Mouse (Mus musculus): Measurements from ENCODE around the gene Sfi1. TPM values are rescaled to one million over a fixed set of nuclear protein-coding genes. Genes with fewer than 3 reads are reported as not detected.
"Not testable (repeated sequence)": the region's sequence is repeated elsewhere in the genome, so short reads cannot be mapped to it uniquely, and the experiment has no call there.

The Sfi1 gene
- polyA plus RNA-seq, 1 experiment from 2014 or later = 8.0 TPM

DNA sequence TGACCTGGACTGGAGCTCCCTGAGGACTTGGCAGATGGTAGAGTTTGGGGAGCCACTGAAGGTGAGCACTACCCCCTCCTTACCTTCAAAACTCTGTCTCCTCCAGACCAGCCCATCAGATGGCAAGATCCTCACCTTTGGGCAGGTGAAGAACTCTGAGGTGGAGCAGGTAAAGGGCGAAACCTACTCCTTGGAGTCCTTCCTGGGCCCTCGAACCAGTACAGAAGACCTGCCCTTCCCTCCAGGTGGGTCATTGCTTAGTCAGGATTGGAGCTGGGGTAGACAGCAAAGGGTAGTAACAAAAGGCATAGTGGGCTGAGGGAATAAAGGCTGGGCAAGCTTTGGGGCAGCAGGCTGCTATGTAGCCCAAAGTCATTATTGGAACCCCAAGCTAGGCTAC is 64.0 kb downstream of the Sfi1 start:
- ATAC-seq (ENCODE audit: low FRiP score); H3K36me3 ChIP-seq (ENCODE audit: control insufficient read depth, insufficient read depth, low read length); H3K9me3 ChIP-seq (ENCODE audit: control insufficient read depth, low read length); H3K9ac ChIP-seq (ENCODE audit: low read length); H3K27me3 ChIP-seq (ENCODE audit: control insufficient read depth, insufficient read depth, low read length); H3K4me1 ChIP-seq (ENCODE audit: control insufficient read depth, insufficient read depth, low read length); H3K4me2 ChIP-seq; H3K4me3 ChIP-seq (ENCODE audit: low read depth, low read length); DNase-seq (ENCODE audit: low spot score, missing footprints); H3K27ac ChIP-seq (ENCODE audit: low read depth, low read length): not testable (repeated sequence)
- WGBS = 96% methylated on average over 2 of the region's 2 CpGs

DNA sequence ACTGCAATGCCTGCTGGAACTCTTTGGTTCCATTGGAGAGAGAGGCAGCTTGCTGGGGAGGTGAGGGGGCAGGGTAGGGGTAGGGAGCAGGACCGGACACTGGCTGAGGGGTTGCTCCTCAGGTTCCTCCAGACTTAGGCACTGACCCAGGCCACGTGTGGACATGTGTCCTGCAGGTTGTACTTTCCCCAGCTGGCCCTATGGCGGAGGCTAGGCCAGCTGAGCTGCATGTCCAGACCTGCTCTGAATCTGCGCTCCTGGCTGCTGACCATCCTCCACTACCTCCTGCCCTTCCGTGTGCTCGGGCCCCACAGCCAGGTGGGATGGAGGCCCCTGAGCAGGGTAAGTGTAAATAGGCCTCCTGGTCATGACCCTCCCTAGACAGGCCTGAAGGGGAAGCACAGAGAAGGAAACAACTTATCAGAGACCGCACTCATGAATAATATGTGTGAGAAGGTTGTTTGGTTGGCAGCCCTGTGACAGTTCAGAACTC is 65.9 kb downstream of the Sfi1 start:
- H3K9me3 ChIP-seq (ENCODE audit: control insufficient read depth, low read length); H3K36me3 ChIP-seq (ENCODE audit: control insufficient read depth, insufficient read depth, low read length); H3K27me3 ChIP-seq (ENCODE audit: control insufficient read depth, insufficient read depth, low read length); H3K27ac ChIP-seq (ENCODE audit: low read depth, low read length); H3K4me3 ChIP-seq (ENCODE audit: low read depth, low read length); DNase-seq (ENCODE audit: low spot score, missing footprints); H3K4me1 ChIP-seq (ENCODE audit: control insufficient read depth, insufficient read depth, low read length); H3K9ac ChIP-seq (ENCODE audit: low read length); H3K4me2 ChIP-seq: not testable (repeated sequence)
- WGBS = 91% methylated on average over 5 of the region's 7 CpGs
- peak; percentile 28 for ATAC-seq (ENCODE audit: low FRiP score)

DNA sequence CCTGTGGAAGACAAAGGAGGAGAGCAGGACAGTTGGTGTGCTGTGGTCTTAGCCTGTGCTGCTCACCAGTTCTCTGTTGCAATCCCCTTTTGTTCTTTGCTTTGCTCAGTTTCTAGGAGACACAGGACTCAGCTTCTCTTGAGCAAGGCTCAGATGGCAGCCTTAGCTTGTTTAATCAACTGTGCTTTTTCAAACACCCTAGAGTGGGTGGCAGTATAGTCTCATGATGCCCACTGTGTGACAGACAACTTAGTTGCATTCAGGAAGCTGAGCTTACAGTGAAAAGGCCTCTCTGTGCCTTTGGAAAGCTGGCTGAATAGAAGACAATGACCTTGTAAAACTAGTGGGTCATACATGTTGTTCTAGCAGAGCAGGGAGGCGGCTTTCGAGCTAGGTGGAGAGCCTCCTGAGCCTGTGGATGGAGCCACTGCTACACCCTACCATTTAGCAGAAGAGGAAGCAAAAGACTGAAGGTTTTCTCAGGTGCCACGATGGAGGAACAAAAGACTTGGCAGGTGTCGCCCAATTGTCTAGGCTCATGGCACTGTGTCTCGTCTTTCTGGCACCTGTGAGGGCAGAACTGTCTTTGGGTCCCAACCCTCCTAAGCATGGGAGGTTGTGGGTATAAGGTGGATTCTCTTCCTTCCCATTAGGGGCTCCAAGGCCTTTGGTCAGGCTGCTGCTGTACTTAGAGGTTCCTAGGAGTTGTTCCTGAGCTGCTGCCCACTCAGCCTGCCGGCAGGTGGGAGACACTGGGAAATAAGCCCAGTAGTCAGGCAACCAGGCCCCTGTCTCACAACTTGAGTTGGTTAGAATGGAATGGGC is 66.6 kb downstream of the Sfi1 start:
- H3K36me3 ChIP-seq (ENCODE audit: control insufficient read depth, insufficient read depth, low read length); DNase-seq (ENCODE audit: low spot score, missing footprints); H3K9ac ChIP-seq (ENCODE audit: low read length); H3K27me3 ChIP-seq (ENCODE audit: control insufficient read depth, insufficient read depth, low read length); H3K4me3 ChIP-seq (ENCODE audit: low read depth, low read length); H3K4me2 ChIP-seq; H3K4me1 ChIP-seq (ENCODE audit: control insufficient read depth, insufficient read depth, low read length); H3K27ac ChIP-seq (ENCODE audit: low read depth, low read length); H3K9me3 ChIP-seq (ENCODE audit: control insufficient read depth, low read length): not testable (repeated sequence)
- 80% methylated on average over 6 of the region's 6 CpGs for WGBS
- ATAC-seq (ENCODE audit: low FRiP score) = peak; percentile 18

DNA sequence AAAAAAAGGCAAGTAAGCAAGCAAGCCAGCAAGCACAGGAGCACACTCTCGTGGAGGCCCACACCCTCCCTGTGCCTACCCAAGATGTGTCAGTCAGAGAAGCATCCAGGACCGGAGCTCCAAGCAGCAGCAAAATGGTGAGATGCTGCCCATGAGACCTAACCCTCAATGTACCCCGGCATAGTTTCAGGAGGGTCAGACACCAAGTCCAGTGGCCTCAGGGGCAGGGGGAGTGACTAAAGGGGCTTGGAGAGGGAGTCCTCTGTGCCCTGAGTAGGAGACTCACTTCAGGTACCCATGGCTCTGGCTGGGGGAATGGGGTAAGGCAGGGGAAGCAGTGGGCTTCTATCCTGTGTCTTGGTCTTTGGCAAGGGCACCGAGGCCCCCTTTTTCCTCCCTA is 67.3 kb downstream of the Sfi1 start:
- ATAC-seq (ENCODE audit: low FRiP score); H3K4me1 ChIP-seq (ENCODE audit: control insufficient read depth, insufficient read depth, low read length); H3K4me3 ChIP-seq (ENCODE audit: low read depth, low read length); H3K4me2 ChIP-seq; H3K9ac ChIP-seq (ENCODE audit: low read length); DNase-seq (ENCODE audit: low spot score, missing footprints); H3K9me3 ChIP-seq (ENCODE audit: control insufficient read depth, low read length); H3K36me3 ChIP-seq (ENCODE audit: control insufficient read depth, insufficient read depth, low read length); H3K27me3 ChIP-seq (ENCODE audit: control insufficient read depth, insufficient read depth, low read length); H3K27ac ChIP-seq (ENCODE audit: low read depth, low read length): not testable (repeated sequence)
- WGBS = 87% methylated on average over 3 of the region's 4 CpGs

DNA sequence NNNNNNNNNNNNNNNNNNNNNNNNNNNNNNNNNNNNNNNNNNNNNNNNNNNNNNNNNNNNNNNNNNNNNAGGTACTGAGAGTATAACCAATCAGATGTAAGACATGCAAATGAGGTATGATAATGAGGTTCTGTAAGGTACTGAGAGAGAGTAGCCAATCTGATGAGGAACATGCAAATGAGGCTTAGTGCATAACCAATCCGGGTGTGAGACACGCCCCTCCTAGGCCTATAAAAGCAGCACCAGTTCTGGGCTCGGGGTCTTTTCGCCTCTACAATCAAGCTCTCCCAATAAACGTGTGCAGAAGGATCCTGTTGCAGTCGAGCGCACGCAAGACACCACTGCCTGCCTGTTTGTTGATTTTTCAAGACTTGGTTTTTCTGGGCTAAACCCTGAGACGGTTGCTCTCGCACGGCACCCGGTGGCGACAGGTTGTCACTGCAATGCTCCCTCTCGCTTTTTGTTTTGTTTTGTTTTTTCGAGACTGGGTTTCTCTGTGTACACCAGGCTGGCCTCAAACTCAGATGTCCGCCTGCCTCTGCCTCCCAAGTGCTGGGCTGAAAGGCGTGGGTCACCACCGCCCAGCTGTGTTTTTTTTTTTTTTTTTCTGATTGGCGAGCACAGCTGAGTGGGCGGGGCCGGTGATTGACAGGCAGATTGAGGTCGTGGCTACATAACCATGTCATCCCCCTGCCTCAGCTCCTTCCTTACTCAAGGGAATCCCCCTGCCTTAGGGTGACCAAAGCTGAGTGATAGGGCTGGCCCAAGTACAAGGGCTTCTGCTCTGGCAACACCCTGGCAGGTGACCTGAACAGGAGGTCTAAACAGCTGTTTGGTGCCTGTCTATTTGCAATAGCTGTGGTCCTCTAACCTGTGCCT is 68.1 kb downstream of the Sfi1 start:
- not testable (repeated sequence) for H3K4me1 ChIP-seq (ENCODE audit: control insufficient read depth, insufficient read depth, low read length); H3K4me3 ChIP-seq (ENCODE audit: low read depth, low read length); H3K36me3 ChIP-seq (ENCODE audit: control insufficient read depth, insufficient read depth, low read length); H3K9me3 ChIP-seq (ENCODE audit: control insufficient read depth, low read length); H3K27me3 ChIP-seq (ENCODE audit: control insufficient read depth, insufficient read depth, low read length); H3K9ac ChIP-seq (ENCODE audit: low read length); H3K4me2 ChIP-seq; ATAC-seq (ENCODE audit: low FRiP score); DNase-seq (ENCODE audit: low spot score, missing footprints); H3K27ac ChIP-seq (ENCODE audit: low read depth, low read length)
- 92% methylated on average over 21 of the region's 22 CpGs for WGBS

DNA sequence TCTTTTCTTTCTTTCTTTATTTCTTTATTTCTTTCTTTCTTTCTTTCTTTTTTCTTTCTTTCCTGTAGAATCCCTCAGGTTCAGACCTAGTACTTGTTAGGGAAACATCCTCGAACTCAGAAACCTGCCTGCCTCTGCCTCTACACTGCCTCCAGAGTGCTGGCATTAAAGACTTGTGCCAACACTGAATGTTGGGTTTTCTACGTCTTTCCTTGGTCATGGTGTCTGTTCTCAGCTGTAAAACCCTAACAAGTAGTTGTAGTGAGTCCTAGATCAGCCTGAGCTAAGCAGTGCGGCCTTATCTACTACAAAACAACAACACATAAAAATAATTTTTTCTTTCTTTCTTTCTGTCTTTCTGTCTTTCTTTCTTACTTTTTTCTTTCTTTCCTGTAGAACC is 78.9 kb downstream of the Sfi1 start:
- H3K4me3 ChIP-seq (ENCODE audit: low read depth, low read length) = no peak overlapping the region
- H3K9ac ChIP-seq (ENCODE audit: low read length) = no peak overlapping the region
- DNase-seq (ENCODE audit: low spot score, missing footprints) (no peak), ATAC-seq (ENCODE audit: low FRiP score) (no peak)
- 63% methylated on average over 3 of the region's 3 CpGs for WGBS
- H3K4me1 ChIP-seq (ENCODE audit: control insufficient read depth, insufficient read depth, low read length) = no peaks in the 10 kb centered on the region
- no peaks in the 10 kb centered on the region for H3K36me3 ChIP-seq (ENCODE audit: control insufficient read depth, insufficient read depth, low read length)
- no peak overlapping the region for H3K27ac ChIP-seq (ENCODE audit: low read depth, low read length)
- H3K9me3 ChIP-seq (ENCODE audit: control insufficient read depth, low read length) = peaks cover 9% of the 10 kb centered on the region; the same call in 1 of the 2 replicates
- no peak overlapping the region for H3K4me2 ChIP-seq
- H3K27me3 ChIP-seq (ENCODE audit: control insufficient read depth, insufficient read depth, low read length) = no peaks in the 10 kb centered on the region

DNA sequence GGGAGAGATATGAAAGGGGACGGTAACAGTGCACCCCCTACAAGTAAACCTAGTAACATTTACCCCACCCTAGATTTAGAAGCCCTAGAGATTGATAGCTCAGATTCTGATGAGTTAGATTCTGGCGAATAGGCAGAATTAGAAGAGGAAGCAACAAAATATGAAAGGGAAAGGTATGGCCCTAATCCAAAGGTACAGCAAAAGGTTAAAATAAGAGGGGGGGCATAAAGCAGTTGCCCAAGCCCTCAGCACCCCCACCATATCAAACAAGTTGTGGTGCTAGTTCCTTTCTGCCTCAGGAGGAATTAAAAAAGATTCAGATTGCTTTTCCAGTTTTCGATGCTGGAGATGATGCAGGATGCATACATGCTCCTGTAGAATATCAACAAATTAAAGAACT is 87.1 kb downstream of the Sfi1 start:
- no peaks in the 10 kb centered on the region for H3K4me1 ChIP-seq (ENCODE audit: control insufficient read depth, insufficient read depth, low read length)
- H3K9ac ChIP-seq (ENCODE audit: low read length) = no peak overlapping the region
- H3K4me2 ChIP-seq = no peak overlapping the region
- no peak overlapping the region for H3K4me3 ChIP-seq (ENCODE audit: low read depth, low read length)
- no peak overlapping the region for H3K27ac ChIP-seq (ENCODE audit: low read depth, low read length)
- WGBS = 82% methylated on average over 3 of the region's 3 CpGs
- H3K36me3 ChIP-seq (ENCODE audit: control insufficient read depth, insufficient read depth, low read length) = no peaks in the 10 kb centered on the region
- peaks cover 32% of the 10 kb centered on the region for H3K9me3 ChIP-seq (ENCODE audit: control insufficient read depth, low read length)
- DNase-seq (ENCODE audit: low spot score, missing footprints) (no peak), ATAC-seq (ENCODE audit: low FRiP score) (no peak)
- no peaks in the 10 kb centered on the region for H3K27me3 ChIP-seq (ENCODE audit: control insufficient read depth, insufficient read depth, low read length)

DNA sequence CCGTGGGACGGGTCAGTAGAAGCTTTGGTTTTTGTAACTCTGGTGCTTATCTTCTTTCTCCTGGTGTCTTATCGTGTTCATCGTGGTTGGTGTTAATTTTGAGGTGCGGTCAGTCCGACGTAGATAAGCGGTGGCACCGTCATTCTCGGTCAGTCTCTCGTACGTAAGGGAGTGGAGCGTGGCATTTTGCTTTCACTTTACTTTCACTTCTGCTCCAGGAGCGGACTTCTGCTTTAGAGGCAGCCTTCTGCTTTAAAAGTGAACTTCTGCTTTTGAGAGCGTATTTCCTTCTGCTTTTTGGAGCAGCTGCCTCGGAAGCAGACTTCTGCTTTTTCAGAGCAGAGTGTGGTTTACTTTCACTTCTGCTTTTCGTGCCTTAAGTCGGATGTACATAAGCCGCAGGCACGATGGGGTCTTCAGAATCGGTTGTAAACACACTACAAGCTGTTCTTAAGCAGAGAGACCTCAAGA is 88.0 kb downstream of the Sfi1 start:
- H3K36me3 ChIP-seq (ENCODE audit: control insufficient read depth, insufficient read depth, low read length) = no peaks in the 10 kb centered on the region
- H3K9me3 ChIP-seq (ENCODE audit: control insufficient read depth, low read length) = peaks cover 33% of the 10 kb centered on the region
- H3K27ac ChIP-seq (ENCODE audit: low read depth, low read length) = no peak overlapping the region
- H3K9ac ChIP-seq (ENCODE audit: low read length) = no peak overlapping the region
- H3K4me3 ChIP-seq (ENCODE audit: low read depth, low read length) = no peak overlapping the region
- H3K27me3 ChIP-seq (ENCODE audit: control insufficient read depth, insufficient read depth, low read length) = no peaks in the 10 kb centered on the region
- ATAC-seq (ENCODE audit: low FRiP score) (no peak), DNase-seq (ENCODE audit: low spot score, missing footprints) (no peak)
- WGBS = 91% methylated on average over 21 of the region's 21 CpGs
- H3K4me2 ChIP-seq = no peak overlapping the region
- no peaks in the 10 kb centered on the region for H3K4me1 ChIP-seq (ENCODE audit: control insufficient read depth, insufficient read depth, low read length)

All from midbrain, embryonic 11.5 days (tissue).